Mouse (Mus musculus) testis, adult 2 months (tissue): Measurements from ENCODE around the gene Usp10.

Experiments used
- CTCF ChIP-seq: fragments of 200-500 bp; IDR thresholded peaks from 2 replicates; pipeline ENCODE4 v1.5.1; 2012; ENCODE audit warnings: low read depth, mild to moderate bottlenecking, inconsistent platforms, low read length, moderate library complexity; ENCODE audit not compliant: control insufficient read depth, insufficient read depth, insufficient replicate concordance
- POLR2A ChIP-seq: fragments of 200-500 bp; IDR thresholded peaks from 2 replicates; pipeline ENCODE4 v1.6.1; 2012; ENCODE audit warnings: low read depth, mild to moderate bottlenecking, inconsistent platforms, low read length, moderate library complexity; ENCODE audit not compliant: control insufficient read depth

GRCm38 (mm10) chr8:119958076-119958475 is 47.9 kb downstream of the Usp10 start:
- TF ChIP-seq CTCF, result no peak
- TF ChIP-seq POLR2A, result no peak
